9 mouse cellular contexts compared by ENCODE assay signal in the genomic region with DNA sequence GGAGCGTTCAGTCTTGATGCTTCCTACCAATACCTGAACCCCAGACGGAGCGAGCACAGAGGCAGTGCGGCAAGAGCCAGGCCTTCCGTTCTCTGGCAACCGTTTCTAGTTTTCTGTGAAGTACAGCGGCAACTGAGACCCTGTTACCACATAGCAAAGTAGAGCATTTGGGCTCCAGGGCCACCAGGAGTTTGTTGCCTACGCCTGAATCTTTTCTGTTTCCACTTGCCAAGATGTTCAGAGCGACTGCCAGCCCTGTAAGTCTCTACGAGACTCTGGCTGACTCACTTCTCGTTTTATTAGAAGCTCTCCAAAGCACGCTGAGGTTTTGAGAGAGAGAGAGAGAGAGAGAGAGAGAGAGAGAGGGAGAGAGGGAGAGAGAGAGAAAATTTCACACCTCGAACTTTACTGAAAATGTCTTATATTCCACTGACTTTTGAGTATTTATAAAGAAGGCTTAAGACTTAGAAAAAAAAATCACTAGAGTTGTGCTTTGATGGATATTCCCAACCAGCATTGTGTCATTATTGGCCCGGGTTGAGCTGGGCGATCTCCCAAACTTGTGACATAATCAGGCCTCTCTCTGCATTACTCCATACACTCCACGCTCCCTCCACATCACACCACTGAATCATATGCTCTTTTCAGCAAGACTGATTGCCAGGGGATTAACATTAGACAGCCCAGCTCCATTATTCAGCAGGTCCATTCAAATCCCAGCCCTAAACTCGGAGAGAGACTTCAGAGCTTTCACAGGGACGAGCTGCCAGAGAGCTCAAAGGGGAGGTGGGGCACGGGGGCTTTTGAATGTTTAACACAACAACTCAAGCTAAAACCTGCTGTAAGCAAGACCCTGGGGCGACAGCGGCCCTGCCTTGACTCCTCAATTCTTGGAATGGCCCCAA.
DNase-seq lines count a peak whose midpoint lies in the region; ATAC-seq and TF ChIP-seq lines count a peak whose summit lies in the region.
"Had no signal": no experiment of that assay in that cellular context is flagged by ENCODE, and none has a peak within 500 bp of the region (broad histone marks: within the 10 kb centered on the region; RNA-seq: fewer than 3 reads in every experiment).

No protein-coding gene starts in this region.

- WGBS in embryonic facial prominence, embryonic 12.5 days = 61% methylated on average over 21 of the region's 21 CpGs
- WGBS in heart, adult 2 months = 57% methylated on average over 21 of the region's 21 CpGs
- WGBS in midbrain, embryonic 12.5 days = 20% methylated on average over 21 of the region's 21 CpGs

- ATAC-seq in embryonic facial prominence, embryonic 12.5 days (ENCODE audit: insufficient number of reproducible peaks, insufficient read depth, low FRiP score, low TSS enrichment) = no peak
- ATAC-seq in midbrain, embryonic 12.5 days (ENCODE audit: low FRiP score, low read depth) = peak; percentile 94

- no peak overlapping the region for H3K9ac ChIP-seq in embryonic facial prominence, embryonic 12.5 days
- no peak overlapping the region for H3K9ac ChIP-seq in heart, adult 2 months (ENCODE audit: low read depth, low read length)
- no peak overlapping the region; the same call in 1 of the 2 replicates for H3K9ac ChIP-seq in midbrain, embryonic 12.5 days (replicated peaks)

- H3K4me2 ChIP-seq in embryonic facial prominence, embryonic 12.5 days (replicated peaks) = no peak overlapping the region
- peak overlapping the region; percentile 25 for H3K4me2 ChIP-seq in midbrain, embryonic 12.5 days (replicated peaks)

- no peaks in the 10 kb centered on the region for H3K79me2 ChIP-seq in heart, adult 2 months (replicated peaks; ENCODE audit: control insufficient read depth, insufficient read depth, low read length)

- no peak for TF ChIP-seq POLR2A in heart, adult 2 months (IDR thresholded peaks at IDR 0.05; ENCODE audit: insufficient read depth, low read depth, low read length)

- TF ChIP-seq EP300 in heart, adult 2 months (IDR thresholded peaks at IDR 0.05; ENCODE audit: insufficient read depth, low read depth, low read length) = no peak

- DNase-seq in ovary, postnatal 10 days (ENCODE audit: low spot score) = peak; percentile 49
- no peak for DNase-seq in ovary, adult 18-20 months (ENCODE audit: low spot score)
- peak; percentile 66 to 73 for DNase-seq in heart, adult 2 months
- peak; percentile 83 for DNase-seq in layer of hippocampus, adult 9-11 months
- peak; percentile 65 to 82 for DNase-seq in urinary bladder, postnatal 4 days (ENCODE audit: low spot score in 2 of 2)
- DNase-seq in spleen, postnatal 4 days (ENCODE audit: low spot score in 2 of 2) = no peak

- H3K9me3 ChIP-seq in embryonic facial prominence, embryonic 12.5 days = no peaks in the 10 kb centered on the region
- H3K9me3 ChIP-seq in midbrain, embryonic 12.5 days = no peaks in the 10 kb centered on the region

- no peak overlapping the region for H3K4me3 ChIP-seq in embryonic facial prominence, embryonic 12.5 days
- H3K4me3 ChIP-seq in heart, adult 2 months = no peak overlapping the region
- H3K4me3 ChIP-seq in midbrain, embryonic 12.5 days = no peak overlapping the region
- H3K4me3 ChIP-seq: megakaryocyte, embryonic 14.5 days had no signal

- intact Hi-C loops in heart, adult 2 months (cut with DNase I) = no loop called here

- H3K4me1 ChIP-seq in embryonic facial prominence, embryonic 12.5 days = peaks cover 7% of the 10 kb centered on the region; the same call in 1 of the 2 replicates
- no peaks in the 10 kb centered on the region for H3K4me1 ChIP-seq in heart, adult 2 months (ENCODE audit: control insufficient read depth, insufficient read depth, low read length)
- peaks cover 47% of the 10 kb centered on the region for H3K4me1 ChIP-seq in midbrain, embryonic 12.5 days
- H3K4me1 ChIP-seq: megakaryocyte, embryonic 14.5 days had no signal

- no peak for TF ChIP-seq CTCF in heart, adult 2 months (IDR thresholded peaks at IDR 0.05)

- peaks cover 20% of the 10 kb centered on the region for H3K36me3 ChIP-seq in embryonic facial prominence, embryonic 12.5 days
- no peaks in the 10 kb centered on the region for H3K36me3 ChIP-seq in heart, adult 2 months (ENCODE audit: control insufficient read depth, insufficient read depth, low read length)
- H3K36me3 ChIP-seq in midbrain, embryonic 12.5 days = peaks cover 23% of the 10 kb centered on the region; the same call in 1 of the 2 replicates

- no peaks in the 10 kb centered on the region for H3K27me3 ChIP-seq in embryonic facial prominence, embryonic 12.5 days
- no peaks in the 10 kb centered on the region for H3K27me3 ChIP-seq in heart, adult 2 months (ENCODE audit: control insufficient read depth, insufficient read depth, low read length)
- H3K27me3 ChIP-seq in midbrain, embryonic 12.5 days = peaks cover 54% of the 10 kb centered on the region
- H3K27me3 ChIP-seq: megakaryocyte, embryonic 14.5 days had no signal

- peak overlapping the region; percentile 37; the same call in 1 of the 2 replicates for H3K27ac ChIP-seq in embryonic facial prominence, embryonic 12.5 days
- no peak overlapping the region for H3K27ac ChIP-seq in heart, adult 2 months
- H3K27ac ChIP-seq in midbrain, embryonic 12.5 days (replicated peaks) = peak overlapping the region; percentile 73

Comparison
In these comparisons a context has a peak if more than half of its experiments do, and no peak if none do; other contexts are left out.
1. DNase-seq: peak in ovary, postnatal 10 days (single experiment), heart, adult 2 months (2 of 2), layer of hippocampus, adult 9-11 months (single experiment) and urinary bladder, postnatal 4 days (2 of 2); none in ovary, adult 18-20 months (single experiment) and spleen, postnatal 4 days (0 of 2).